ENCODE assay signal across 31 mouse cellular contexts in genomic region chr9:77416486-77416885, GRCm38 (mm10).
"Had no signal": no experiment of that assay in that cellular context is flagged by ENCODE, and none has a peak within 500 bp of the region (broad histone marks: within the 10 kb centered on the region; RNA-seq: fewer than 3 reads in every experiment).

No protein-coding gene starts in this region.

- H3K4me2 ChIP-seq: limb, embryonic 12.5 days; limb, embryonic 13.5 days; limb, embryonic 15.5 days; liver, embryonic 11.5 days; liver, embryonic 12.5 days; liver, embryonic 13.5 days; liver, embryonic 15.5 days; lung, embryonic 14.5 days; lung, embryonic 15.5 days; midbrain, embryonic 12.5 days; midbrain, embryonic 13.5 days; midbrain, embryonic 15.5 days; neural tube, embryonic 12.5 days had no signal

- H3K4me3 ChIP-seq: left cerebral cortex, adult 2 months; limb, embryonic 10.5 days; limb, embryonic 12.5 days; limb, embryonic 13.5 days; limb, embryonic 15.5 days; liver, embryonic 12.5 days; liver, embryonic 13.5 days; liver, embryonic 15.5 days; lung, embryonic 15.5 days; megakaryocyte, embryonic 14.5 days; midbrain, embryonic 10.5 days; midbrain, embryonic 12.5 days; midbrain, embryonic 13.5 days; midbrain, embryonic 15.5 days; myocyte; neural tube, embryonic 12.5 days had no signal

- ATAC-seq: liver, embryonic 12.5 days; liver, postnatal 0 days; lung, postnatal 0 days; midbrain, embryonic 13.5 days; midbrain, embryonic 15.5 days had no signal

- H3K27ac ChIP-seq: left cerebral cortex, adult 2 months; limb, embryonic 10.5 days; limb, embryonic 12.5 days; limb, embryonic 13.5 days; limb, embryonic 15.5 days; liver, embryonic 12.5 days; liver, embryonic 13.5 days; liver, embryonic 14.5 days; liver, embryonic 15.5 days; lung, embryonic 15.5 days; macrophage; midbrain, embryonic 10.5 days; midbrain, embryonic 12.5 days; midbrain, embryonic 13.5 days; midbrain, embryonic 15.5 days; neural tube, embryonic 12.5 days had no signal

- DNase-seq: left cerebral cortex, postnatal 4 days; liver; liver, embryonic 13.5 days; liver, postnatal 0 days; lung, adult 18-20 months; lung, adult 2 months; lung, embryonic 14.5 days; lung, postnatal 10 days; lung, postnatal 14 days; lung, postnatal 36 days; lung, postnatal 4 days; midbrain, embryonic 14.5 days had no signal

- H3K36me3 ChIP-seq: limb, embryonic 10.5 days; limb, embryonic 12.5 days; limb, embryonic 13.5 days; limb, embryonic 15.5 days; liver, embryonic 12.5 days; liver, embryonic 13.5 days; liver, embryonic 15.5 days; lung, embryonic 15.5 days; midbrain, embryonic 10.5 days; midbrain, embryonic 12.5 days; midbrain, embryonic 13.5 days; midbrain, embryonic 15.5 days; neural tube, embryonic 12.5 days had no signal

- H3K9me3 ChIP-seq: limb, embryonic 10.5 days; limb, embryonic 12.5 days; limb, embryonic 13.5 days; limb, embryonic 15.5 days; liver, embryonic 12.5 days; liver, embryonic 13.5 days; liver, embryonic 15.5 days; lung, embryonic 15.5 days; megakaryocyte, embryonic 14.5 days; midbrain, embryonic 10.5 days; midbrain, embryonic 12.5 days; midbrain, embryonic 13.5 days; midbrain, embryonic 15.5 days; neural tube, embryonic 12.5 days had no signal

- H3K27me3 ChIP-seq: limb, embryonic 12.5 days; limb, embryonic 13.5 days; limb, embryonic 15.5 days; liver, embryonic 12.5 days; liver, embryonic 13.5 days; liver, embryonic 15.5 days; lung, embryonic 15.5 days; megakaryocyte, embryonic 14.5 days; midbrain, embryonic 12.5 days; midbrain, embryonic 13.5 days; midbrain, embryonic 15.5 days; neural tube, embryonic 12.5 days had no signal

- H3K9ac ChIP-seq: limb, embryonic 12.5 days; limb, embryonic 13.5 days; limb, embryonic 15.5 days; liver, embryonic 12.5 days; liver, embryonic 13.5 days; liver, embryonic 14.5 days; liver, embryonic 15.5 days; liver, postnatal 0 days; lung, embryonic 14.5 days; lung, embryonic 15.5 days; midbrain, embryonic 12.5 days; midbrain, embryonic 13.5 days; midbrain, embryonic 15.5 days; neural tube, embryonic 12.5 days had no signal

- H3K4me1 ChIP-seq: limb, embryonic 10.5 days; limb, embryonic 12.5 days; megakaryocyte, embryonic 14.5 days; midbrain, embryonic 12.5 days; midbrain, embryonic 15.5 days; neural tube, embryonic 12.5 days had no signal
